Mouse (Mus musculus) lung, postnatal 4 days (tissue): ENCODE measurements around the gene Tdrd5.
A peak's percentile ranks its signal among the peaks of the same experiment; 100 is the strongest.
"Not testable (repeated sequence)": the region's sequence is repeated elsewhere in the genome, so short reads cannot be mapped to it uniquely, and the experiment has no call there.

ENCODE experiments used
- DNase-seq, 2 experiments: peaks; one replicate each; pipeline ENCODE4 v3.0.0; 2021

Gene Tdrd5

DNA sequence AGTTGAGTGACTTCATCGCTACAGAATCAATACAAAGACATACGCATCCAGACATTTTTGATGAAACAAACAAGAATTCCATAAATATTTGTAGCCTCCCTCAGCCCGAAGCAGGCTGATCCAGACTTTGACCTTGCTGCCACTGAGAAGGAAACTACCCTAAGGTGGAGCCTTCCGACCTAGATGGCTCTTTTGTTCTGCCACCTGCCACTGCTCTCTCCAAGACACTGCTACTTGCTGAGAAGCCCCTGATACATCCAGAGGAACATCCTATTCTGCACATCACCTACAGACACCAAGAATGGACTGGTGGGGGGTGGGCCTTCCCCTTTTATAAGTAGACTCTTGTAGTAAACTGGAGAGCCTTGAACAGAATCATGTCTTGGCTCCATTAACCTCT, 52.4 kb downstream of the Tdrd5 start:
- not testable (repeated sequence) for DNase-seq

GRCm38 (mm10) chr1:156247893-156248292, 55.6 kb downstream of the Tdrd5 start:
- DNase-seq: no peak

DNA sequence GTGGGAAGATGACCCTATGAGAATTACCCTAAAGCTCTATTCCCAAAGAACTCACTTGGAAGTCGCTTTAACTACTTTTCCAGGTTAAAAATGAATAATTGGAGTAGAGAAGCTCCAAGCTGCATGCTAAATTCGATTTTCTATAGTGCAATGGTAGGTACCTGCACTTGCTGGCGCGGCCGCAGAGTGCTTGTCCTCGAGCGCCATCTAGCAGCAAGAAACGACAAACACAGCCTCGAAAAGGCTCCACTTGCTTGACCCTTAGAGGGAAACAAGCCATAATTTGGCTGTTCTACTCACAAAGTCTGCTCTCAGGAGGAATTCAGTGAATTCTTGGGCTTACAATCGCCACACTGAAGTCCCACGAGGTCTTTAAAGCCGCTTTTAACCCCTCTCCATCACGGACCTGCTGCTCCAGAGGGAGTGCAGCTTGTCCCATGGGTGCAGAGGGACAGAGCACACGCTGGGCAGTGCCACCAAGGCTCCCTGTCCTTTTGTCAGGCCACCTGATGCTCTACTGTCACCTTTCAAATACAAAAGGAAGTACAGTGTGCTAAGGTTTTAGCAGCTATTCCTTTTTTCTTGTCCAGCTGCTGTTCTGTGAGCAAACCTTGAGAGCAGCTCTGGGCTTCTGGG, 61.6 kb downstream of the Tdrd5 start:
- peak; percentile 58 to 71 for DNase-seq

DNA sequence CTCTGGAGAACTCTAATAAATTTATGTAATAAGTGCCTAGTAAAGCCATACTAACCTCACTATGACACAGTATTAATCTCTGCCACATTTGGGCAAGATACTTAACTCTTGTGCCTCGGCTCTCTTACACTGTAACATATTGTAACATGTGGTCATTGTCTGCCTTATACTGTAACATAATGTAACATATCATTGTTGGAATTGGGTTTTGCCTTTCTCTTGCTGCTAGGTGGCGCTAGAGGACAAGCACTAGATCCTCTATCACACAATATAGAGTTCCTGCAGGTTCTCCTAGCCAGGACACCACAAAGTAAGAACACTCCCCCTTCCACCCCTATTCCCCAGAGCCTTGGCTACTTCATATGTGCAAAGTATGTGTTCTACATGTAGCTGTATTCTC, 62.4 kb downstream of the Tdrd5 start:
- DNase-seq: peak in 1 of 2 experiments; percentile 30

DNA sequence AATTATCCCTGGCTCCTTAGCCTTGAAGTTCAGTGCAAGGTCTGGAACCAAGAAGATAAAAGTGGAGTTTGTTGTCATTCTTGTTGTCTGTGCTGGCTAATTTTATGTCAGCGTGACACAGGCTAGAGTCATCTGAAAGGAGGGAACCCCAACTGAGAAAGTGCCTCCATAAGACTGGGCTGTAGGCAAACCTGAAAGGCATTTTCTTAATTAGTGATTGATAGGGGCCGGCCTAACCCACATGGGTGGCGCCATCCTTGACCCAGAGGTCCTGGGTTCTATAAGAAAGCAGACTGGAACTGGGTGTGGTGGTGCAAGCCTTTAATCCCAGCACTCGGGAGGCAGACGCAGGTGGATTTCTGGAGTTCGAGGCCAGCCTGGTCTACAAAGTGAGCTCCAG, 72.3 kb downstream of the Tdrd5 start:
- DNase-seq: no peak

DNA sequence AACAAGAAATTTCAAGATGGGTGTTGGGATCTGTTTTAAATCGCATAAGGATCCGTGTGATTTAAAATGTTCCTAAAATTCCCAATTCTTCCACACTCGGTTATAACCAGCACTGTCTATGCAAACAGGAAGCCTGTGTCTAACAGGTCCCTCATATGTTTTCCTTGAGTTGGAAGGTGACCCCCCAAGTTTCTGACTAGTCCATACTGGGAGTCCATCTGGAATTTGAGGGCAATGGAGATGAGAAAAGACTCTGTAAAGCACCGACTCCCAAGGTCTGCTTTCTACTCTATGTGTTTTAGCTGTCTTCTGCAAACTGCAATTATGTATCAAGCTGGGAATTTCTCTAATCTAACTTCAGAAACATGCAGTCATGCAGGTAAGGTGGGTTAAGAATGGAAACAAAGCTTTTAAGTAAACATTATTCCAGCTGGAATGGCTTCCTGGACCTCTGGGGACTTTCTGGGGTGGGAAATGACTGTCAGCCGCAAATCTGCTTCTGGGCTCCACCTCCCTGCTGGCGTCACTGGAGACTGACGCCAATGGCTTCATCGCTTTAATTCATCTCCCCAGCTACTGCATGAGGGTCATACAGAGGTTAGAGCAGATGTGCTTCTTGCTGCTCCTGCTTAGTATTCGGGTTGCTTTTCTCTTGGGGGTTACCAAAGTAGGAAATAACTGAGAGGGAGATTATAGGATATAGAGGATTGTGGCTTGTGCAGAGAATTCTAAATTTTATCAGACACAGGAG, 73.0 kb downstream of the Tdrd5 start:
- DNase-seq: peak; percentile 19 to 35

GRCm38 (mm10) chr1:156229448-156229847, 74.0 kb downstream of the Tdrd5 start:
- DNase-seq: peak; percentile 44 to 68

DNA sequence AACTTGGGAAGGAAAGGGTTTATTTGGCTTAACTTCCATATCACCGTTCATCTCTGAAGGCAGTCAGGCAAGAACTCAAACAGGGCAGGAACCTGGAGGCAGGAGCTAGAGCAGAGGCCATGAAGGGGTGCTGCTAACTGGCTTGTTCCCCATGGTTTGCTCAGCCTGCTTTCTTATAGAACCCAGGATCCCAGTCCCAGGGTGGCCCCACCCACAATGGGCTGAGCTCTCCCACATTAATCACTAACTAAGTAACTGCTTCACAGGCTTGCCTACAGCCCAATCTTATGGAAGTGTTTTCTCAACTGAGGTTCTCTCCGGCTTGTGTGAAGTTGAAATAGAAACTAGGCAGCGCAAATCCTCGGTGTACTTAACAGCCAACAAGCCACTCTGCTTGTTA, 74.7 kb downstream of the Tdrd5 start:
- no peak for DNase-seq

- DNase-seq: no peak
Observed at GRCm38 (mm10) chr1:156226903-156227302, 76.6 kb downstream of the Tdrd5 start.

DNA sequence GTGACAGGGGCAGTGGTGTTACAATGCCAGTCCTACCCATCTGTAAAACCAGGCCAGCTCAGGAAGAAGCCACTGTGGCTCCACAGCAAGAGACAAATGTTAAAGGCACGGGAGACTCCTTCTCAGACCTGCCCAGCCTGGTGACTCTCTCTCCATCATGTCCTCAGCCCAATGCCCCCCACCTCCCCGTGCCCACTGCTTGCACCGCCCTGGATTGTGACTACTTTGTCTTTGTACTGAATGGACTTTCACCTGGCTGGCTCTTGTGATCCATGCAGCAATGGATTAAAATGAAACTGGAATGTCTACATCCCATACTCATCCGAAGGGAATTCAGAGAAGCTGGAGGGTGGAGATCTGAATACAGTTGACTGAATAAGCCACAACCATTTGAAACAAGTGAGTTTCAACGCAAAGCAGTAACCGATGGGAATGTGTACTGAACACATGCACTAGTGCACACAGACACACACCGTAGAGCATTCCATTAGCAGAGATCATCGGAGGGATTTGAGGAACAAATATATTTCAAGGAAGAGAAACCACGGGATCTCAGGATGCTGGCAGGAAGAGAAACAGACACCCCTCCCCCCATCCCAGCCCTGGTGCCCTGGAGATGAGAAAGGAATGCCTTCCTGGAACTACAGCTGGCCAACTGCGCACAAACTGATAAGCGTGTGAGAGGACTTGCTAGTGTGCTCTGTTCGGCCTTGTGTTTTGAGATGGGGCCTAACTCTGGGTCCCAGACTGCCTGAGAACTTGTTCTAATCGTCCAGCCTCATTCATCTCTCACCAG, 81.1 kb downstream of the Tdrd5 start:
- peak in 1 of 2 experiments; percentile 48 for DNase-seq

GRCm38 (mm10) chr1:156221327-156221726, 82.1 kb downstream of the Tdrd5 start:
- no peak for DNase-seq

DNA sequence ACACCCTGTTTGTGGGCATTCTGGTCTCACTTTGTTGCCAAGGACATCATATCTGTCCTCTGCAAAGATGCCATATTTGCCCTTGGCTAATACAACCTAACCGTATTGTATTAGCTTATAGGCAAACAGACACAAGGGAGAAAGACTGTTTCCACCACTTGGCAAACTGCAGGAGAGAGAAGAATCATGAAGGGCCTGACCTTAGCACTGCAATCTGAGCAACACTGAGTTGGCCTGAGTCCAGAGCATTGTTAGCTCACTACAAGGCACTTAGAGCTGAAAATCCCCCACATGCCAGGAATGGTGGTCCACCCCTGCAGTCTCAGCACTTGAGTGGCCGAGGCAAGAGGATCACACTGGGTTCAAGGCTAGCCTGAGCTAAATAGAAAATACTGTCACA, 84.9 kb downstream of the Tdrd5 start:
- DNase-seq: no peak

- no peak for DNase-seq
Observed at GRCm38 (mm10) chr1:156217941-156218340, 85.5 kb downstream of the Tdrd5 start.

DNA sequence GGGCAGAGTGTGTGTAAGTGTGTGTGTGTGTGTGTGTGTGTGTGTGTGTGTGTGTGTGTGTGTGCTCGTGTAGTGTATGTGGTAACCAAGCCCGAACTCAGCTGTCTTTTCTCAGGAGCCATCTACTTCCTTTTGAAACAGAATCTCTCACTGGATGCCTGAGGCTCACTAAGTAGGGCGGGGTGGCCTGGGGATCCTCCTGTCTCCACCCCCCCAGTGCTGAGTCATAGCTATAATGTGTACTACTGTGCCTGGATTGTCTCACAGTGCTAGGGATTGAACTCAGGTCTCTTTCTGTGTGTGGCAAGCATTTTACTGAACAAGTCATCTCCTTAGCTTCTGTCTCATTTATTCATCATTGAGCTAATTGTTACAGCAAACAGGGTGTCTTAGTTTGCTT, 86.1 kb downstream of the Tdrd5 start:
- peak; percentile 34 for DNase-seq

DNA sequence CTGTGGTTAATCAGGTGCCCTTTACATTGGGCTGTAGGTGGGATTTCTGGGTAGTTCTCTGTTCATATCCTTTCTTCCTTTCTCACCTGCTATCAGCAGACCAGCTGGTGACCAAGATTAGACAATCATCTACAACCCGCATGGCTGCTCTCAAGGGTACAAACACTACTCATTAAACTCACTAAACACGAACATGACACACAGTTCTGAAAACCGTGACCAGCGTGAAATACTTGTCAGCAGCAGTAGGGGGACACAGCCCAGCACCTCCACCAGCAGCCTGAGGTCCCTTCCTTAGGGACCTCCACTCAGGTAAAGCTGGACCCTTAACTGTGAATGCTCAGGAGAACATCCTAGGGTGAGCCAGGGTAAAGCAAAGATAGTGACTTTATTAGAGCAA, 87.2 kb downstream of the Tdrd5 start:
- no peak for DNase-seq

DNA sequence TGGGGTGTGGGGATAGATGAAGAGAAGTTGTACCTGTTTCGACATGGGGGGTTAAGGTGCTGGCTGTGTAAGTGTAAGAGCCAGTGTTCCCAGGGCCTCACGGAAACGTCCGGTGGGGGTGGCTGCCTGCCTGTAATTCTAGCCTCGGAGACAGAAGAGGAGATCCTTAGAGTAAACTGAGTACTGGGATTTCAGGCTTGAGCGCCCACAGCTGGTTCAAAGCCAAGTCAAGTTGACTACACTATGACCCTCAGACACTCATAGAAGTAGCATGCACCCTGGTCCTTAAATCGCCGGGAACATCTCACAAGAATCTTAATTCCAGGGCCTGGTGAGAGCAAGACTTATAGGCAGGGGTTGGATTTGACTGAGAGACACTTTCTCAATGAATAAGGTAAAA, 88.8 kb downstream of the Tdrd5 start:
- no peak for DNase-seq

DNA sequence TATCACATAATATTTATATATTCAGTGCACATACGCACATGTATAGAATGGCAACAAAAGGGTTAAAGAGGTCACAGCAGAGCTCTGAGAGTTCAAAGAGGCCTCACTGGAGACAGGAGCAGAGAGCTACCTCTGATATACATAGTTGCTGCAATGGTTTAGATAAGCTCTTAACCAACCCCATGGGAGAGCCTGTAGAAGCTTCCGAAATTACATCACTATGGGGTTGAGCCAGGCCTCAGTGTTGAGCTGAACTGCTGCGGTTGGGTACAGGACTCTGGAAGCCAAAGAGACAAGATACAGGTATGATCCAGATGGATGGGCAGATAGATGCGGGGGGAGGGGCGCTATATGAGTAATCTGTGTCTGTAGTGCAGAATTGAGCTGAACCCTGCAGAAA, 90.5 kb downstream of the Tdrd5 start:
- no peak for DNase-seq

DNA sequence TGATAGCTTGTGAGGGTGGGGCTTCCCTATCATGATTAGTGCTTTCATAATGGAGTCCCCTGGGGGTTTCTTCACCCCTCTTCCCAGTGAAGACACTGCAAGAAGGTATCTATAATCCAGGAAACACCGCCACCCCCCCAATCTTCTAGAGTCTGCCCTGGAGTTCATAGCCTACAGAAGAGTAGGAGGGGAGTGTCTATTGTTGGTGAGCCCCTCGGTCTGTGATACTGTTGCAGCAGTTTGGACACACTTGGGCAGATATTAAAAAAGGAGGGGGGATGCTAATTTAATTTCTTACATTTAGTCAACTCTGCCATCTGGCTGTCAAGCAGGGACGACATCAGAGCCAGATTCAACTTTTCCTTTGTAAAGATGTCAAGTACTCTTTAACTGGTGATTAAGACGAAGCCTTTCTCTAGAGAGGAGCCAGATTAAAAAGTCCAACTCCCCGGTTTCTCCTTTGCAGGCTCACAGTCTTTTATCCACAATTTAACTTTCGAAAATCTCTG, 91.6 kb downstream of the Tdrd5 start:
- no peak for DNase-seq
